Mouse (Mus musculus) gastrocnemius, postnatal 36 days (tissue): ENCODE data around the gene Neurl2. TPM values are rescaled to one million over a fixed set of nuclear protein-coding genes. Genes with fewer than 3 reads are reported as not detected.

Experiments
- DNase-seq, 2 experiments: peaks; one replicate each; pipeline ENCODE4 v3.0.0; 2022
- intact Hi-C: fragments of 180-260 bp; cut with DNase I; formaldehyde crosslinking; loops from one replicate; pipeline ENCODE4 v1.15.1; 2025
- total RNA-seq, 2 experiments: library from RNA; stranded (reverse); gene quantifications; 2 replicates each; pipeline ENCODE4 v1.2.3; 2021

Gene Neurl2
- total RNA-seq, 2 experiments from 2014 or later: 35.8 to 36.3 TPM

GRCm38 (mm10) chr2:164791841-164792261 is 41.4 kb downstream of the Neurl2 start:
- DNase-seq: no peak
- intact Hi-C loops: no loop called here

DNA sequence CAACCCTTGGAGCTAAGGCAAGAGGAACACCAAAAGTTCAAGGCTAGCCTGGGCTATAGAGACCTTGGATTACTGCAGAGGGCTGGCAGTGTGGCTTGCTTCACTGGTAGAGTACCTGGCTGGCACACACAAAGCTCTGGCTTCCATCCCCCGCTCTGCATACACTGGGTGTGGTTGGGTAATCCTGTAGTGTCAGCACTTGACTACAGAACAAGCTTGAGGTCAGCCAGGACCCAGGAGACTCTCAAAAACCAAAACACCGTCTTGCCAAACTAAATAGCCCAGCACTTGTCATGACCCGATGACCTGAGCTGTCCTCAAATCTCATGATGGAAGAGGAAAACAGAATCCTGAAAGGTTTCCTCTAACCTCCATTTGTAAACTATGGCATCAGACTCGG is 42.8 kb downstream of the Neurl2 start:
- peak in 1 of 2 experiments; percentile 34 for DNase-seq
- intact Hi-C loops: no loop called here

- intact Hi-C loops: no loop called here
- no peak for DNase-seq
These were observed 44.8 kb downstream of the Neurl2 start for GRCm38 (mm10) chr2:164788411-164788810.

DNA sequence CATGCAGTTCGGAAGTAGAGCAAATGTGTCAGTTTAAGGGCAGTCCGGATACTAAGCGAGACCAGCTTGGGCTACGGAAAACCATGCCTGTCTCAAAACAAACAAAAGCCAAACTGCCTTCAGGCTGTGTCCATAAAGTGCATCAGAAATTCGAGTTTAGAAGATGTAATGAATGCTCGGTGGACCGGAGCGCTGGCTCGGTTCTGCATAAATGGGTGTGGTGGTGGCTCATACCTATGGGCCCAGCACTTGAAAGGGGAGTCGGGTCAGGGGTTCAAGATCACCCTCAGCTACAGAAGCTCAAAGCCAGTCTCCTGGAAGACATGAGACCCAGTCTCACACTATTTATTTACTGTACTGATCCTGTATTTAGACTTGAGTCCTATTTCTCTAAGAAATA is 45.5 kb downstream of the Neurl2 start:
- no peak for DNase-seq
- intact Hi-C loops: no loop called here

- intact Hi-C loops: no loop called here
- DNase-seq: no peak
These were observed 46.2 kb downstream of the Neurl2 start for GRCm38 (mm10) chr2:164787032-164787431.

GRCm38 (mm10) chr2:164786388-164786885 is 46.8 kb downstream of the Neurl2 start:
- no peak for DNase-seq
- intact Hi-C loops: no loop called here

GRCm38 (mm10) chr2:164785481-164786387 is 47.5 kb downstream of the Neurl2 start, which contains the start of gene Snx21:
Gene Snx21 (plus strand): TSS chr2:164785823.
- intact Hi-C loops: no loop called here
- peak; percentile 86 to 91 for DNase-seq

DNA sequence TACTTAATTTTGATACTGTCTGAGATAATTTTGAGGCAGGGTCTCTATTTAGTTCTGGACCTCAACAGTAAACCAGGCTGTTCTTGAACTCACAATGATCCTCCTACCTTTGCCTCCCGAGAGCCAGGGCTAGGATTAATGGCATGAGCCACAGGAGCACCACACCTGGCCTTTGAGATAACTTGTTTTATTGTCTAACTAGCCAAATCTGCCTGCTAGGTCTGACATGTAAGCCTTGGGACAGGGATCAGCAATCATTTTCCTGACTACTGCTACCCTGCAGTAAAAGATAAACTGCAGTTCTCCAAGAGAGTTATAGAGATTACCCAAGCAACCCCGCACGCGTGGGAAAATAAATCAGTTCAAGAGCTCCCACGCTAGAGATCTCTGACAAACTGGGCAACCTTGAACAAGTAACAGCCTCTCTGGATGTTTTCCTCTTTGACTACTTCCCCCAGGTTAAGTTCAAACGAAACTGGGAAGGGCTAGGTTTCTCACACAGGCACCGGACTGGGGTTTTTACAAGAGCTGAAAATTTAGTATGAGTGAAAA is 48.3 kb downstream of the Neurl2 start:
- intact Hi-C loops: no loop called here
- no peak for DNase-seq

DNA sequence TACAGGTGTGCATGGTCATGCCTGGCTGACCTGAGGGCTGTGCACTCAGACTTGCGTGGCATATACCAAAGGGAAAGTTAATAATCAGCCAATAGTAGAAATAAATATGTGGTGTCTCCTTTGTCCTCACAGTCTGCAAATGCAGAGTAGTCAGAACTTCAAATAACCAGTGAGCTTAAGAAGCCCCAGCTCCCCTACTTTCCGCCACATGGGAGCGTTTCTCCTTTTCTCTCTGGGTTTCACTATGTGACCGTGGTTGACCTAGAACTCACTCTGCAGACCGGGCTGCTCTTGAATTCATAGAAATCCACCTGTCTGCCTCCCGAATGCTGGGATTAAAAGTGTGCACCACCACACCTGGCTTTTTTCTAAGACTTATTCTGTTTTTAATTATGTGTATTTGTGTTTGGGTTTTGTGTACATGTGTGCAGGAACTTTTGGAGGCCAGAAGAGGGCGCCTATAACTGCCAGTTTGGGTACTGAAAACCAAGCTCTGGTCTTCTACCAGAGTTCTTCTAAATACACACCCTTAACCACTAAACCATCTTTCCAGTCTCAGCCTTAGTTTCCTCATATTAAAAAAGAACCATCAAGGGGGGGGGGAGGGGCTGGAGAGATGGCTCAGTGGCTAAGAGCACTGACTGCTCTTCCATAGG is 49.2 kb downstream of the Neurl2 start:
- DNase-seq: no peak
- intact Hi-C loops: no loop called here

GRCm38 (mm10) chr2:164781876-164782275 is 51.4 kb downstream of the Neurl2 start:
- DNase-seq: peak in 1 of 2 experiments; percentile 59
- intact Hi-C loops: no loop called here

Other genes starting within 250 kb of the Neurl2 start
- not detected for gene Wfdc6a, start 248.0 kb downstream of the Neurl2 start, total RNA-seq
- gene Eppin, start 239.9 kb downstream of the Neurl2 start, total RNA-seq: not detected
- not detected for gene Wfdc6b, start 219.9 kb downstream of the Neurl2 start, total RNA-seq
- gene Wfdc8, start 219.8 kb downstream of the Neurl2 start, total RNA-seq: not detected
- gene Wfdc16, start 194.7 kb downstream of the Neurl2 start, total RNA-seq: not detected
- gene Wfdc10, start 177.4 kb downstream of the Neurl2 start, total RNA-seq: not detected
- gene Wfdc9, start 176.9 kb downstream of the Neurl2 start, total RNA-seq: not detected
- gene Wfdc11, start 159.4 kb downstream of the Neurl2 start, total RNA-seq: not detected
- gene Wfdc13, start 148.3 kb downstream of the Neurl2 start, total RNA-seq: not detected
- gene Spint4, start 135.0 kb downstream of the Neurl2 start, total RNA-seq: not detected
- not detected for gene Spint5, start 118.2 kb downstream of the Neurl2 start, total RNA-seq
- not detected for gene Wfdc3, start 87.5 kb downstream of the Neurl2 start, total RNA-seq
- gene Dnttip1, start 87.5 kb downstream of the Neurl2 start, total RNA-seq: 10 to 100 TPM; 15.8 to 18.1 TPM
- 1 to 10 TPM; 1.0 to 1.4 TPM for gene Ube2c, start 63.6 kb downstream of the Neurl2 start, total RNA-seq
- gene Tnnc2, start 53.5 kb downstream of the Neurl2 start, total RNA-seq: over 10,000 TPM; 16,945 to 17,744 TPM
- gene Snx21, start 47.6 kb downstream of the Neurl2 start, total RNA-seq: 10 to 100 TPM; 18.1 to 20.8 TPM
- gene Acot8, start 28.6 kb downstream of the Neurl2 start, total RNA-seq: 1 to 10 TPM; 6.9 to 8.6 TPM
- 1 to 10 TPM; 1.2 TPM for gene Zswim3, start 28.4 kb downstream of the Neurl2 start, total RNA-seq
- 1 to 10 TPM; 3.0 to 4.6 TPM for gene Zswim1, start 10.8 kb downstream of the Neurl2 start, total RNA-seq
- under 1 TPM in 1 of 2 experiments, not detected in 1; 0.36 TPM for gene Spata25, start 4.9 kb downstream of the Neurl2 start, total RNA-seq
- gene Ctsa, start 583 bp downstream of the Neurl2 start, total RNA-seq: 10 to 100 TPM; 45.6 to 49.4 TPM
- gene Pltp, start 24.3 kb upstream of the Neurl2 start, total RNA-seq: 10 to 100 TPM; 15.3 to 15.7 TPM
- gene Pcif1, start 45.8 kb upstream of the Neurl2 start, total RNA-seq: 10 to 100 TPM; 23.8 to 26.9 TPM
- gene Zfp335, start 78.3 kb upstream of the Neurl2 start, total RNA-seq: 1 to 10 TPM; 8.8 to 9.3 TPM
- gene Mmp9, start 107.3 kb upstream of the Neurl2 start, total RNA-seq: under 1 TPM; 0.38 to 0.62 TPM
- under 1 TPM; 0.25 to 0.36 TPM for gene Slc12a5, start 127.3 kb upstream of the Neurl2 start, total RNA-seq
- 10 to 100 TPM; 10.3 to 11.7 TPM for gene Ncoa5, start 201.4 kb upstream of the Neurl2 start, total RNA-seq
- gene Cd40, start 222.2 kb upstream of the Neurl2 start, total RNA-seq: under 1 TPM; 0.48 to 0.76 TPM